Mouse (Mus musculus) forebrain, embryonic 13.5 days (tissue): Measurements from ENCODE around the gene Rgp1. TPM values are rescaled to one million over a fixed set of nuclear protein-coding genes. Genes with fewer than 3 reads are reported as not detected.

Experiments
- ATAC-seq: fragments of 200-750 bp; cut with Nextera tagmentation; 2 replicates; pipeline ENCODE4 v1.8.0; 2017
- H3K27ac ChIP-seq: fragments of 300-500 bp; sonication (generic); 2 replicates; pipeline ENCODE4 v1.5.1; 2015; ENCODE audit warnings: inconsistent platforms, mild to moderate bottlenecking, moderate library complexity
- H3K27me3 ChIP-seq: fragments of 300-500 bp; sonication (generic); 2 replicates; pipeline ENCODE4 v1.6.1; 2015; ENCODE audit warnings: mild to moderate bottlenecking, inconsistent platforms
- H3K36me3 ChIP-seq: fragments of 300-500 bp; sonication (generic); 2 replicates; pipeline ENCODE4 v1.6.1; 2015; ENCODE audit warnings: mild to moderate bottlenecking, inconsistent platforms; ENCODE audit not compliant: poor library complexity, severe bottlenecking
- H3K4me1 ChIP-seq: fragments of 300-500 bp; sonication (generic); 2 replicates; pipeline ENCODE4 v1.6.1; 2015; ENCODE audit warnings: inconsistent platforms
- H3K4me2 ChIP-seq: fragments of 300-500 bp; sonication (generic); 2 replicates; pipeline ENCODE4 v1.6.1; 2015; ENCODE audit warnings: inconsistent platforms, mild to moderate bottlenecking, moderate library complexity
- H3K4me3 ChIP-seq: fragments of 300-500 bp; sonication (generic); 2 replicates; pipeline ENCODE4 v1.5.1; 2015; ENCODE audit warnings: mild to moderate bottlenecking, inconsistent platforms
- H3K9ac ChIP-seq: fragments of 300-500 bp; sonication (generic); 2 replicates; pipeline ENCODE4 v1.6.1; 2015; ENCODE audit warnings: mild to moderate bottlenecking, inconsistent platforms
- H3K9me3 ChIP-seq: fragments of 300-500 bp; sonication (generic); replicated peaks from 2 replicates; pipeline ENCODE4 v1.6.1; 2016; ENCODE audit warnings: inconsistent platforms
- WGBS: fragments of 180-500 bp; shearing (Covaris S2); methylation state at CpG from one replicate; pipeline ENCODE4 v1.1.7; 2015; 5-methylcytosine and 5-hydroxymethylcytosine counted together
- polyA plus RNA-seq: library from polyadenylated mRNA; unstranded; fragments of >200 nt; fragmentation: Nextera tagmentation; extraction: Ambion mirVana; gene quantifications from 2 replicates; pipeline ENCODE4 v1.2.1, GENCODE M21; 2015

Rgp1 gene
- polyA plus RNA-seq, 1 experiment from 2014 or later: 27.5 TPM

DNA sequence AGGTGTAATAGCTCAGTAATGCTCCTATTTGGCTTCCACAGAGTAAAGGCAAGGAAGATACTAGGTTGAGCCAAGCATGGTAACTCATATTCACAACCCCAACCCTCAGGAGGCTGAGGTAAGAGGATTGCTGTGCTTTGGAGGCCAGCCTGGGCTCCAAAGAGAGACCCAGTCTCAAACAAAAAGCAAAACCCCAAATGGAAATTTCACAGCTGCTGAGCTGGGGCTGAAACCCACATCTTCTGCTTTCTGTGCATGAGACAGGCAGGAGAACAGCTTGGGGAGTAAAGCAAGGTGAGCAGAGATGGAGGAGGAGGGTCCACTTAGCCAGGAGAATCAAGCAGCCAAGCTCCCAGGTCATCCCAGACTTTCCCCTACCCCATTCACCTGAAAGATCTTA lies 24.6 kb upstream of the Rgp1 start:
- peaks cover 78% of the 10 kb centered on the region for H3K36me3 ChIP-seq
- H3K9ac ChIP-seq: no peak overlapping the region

DNA sequence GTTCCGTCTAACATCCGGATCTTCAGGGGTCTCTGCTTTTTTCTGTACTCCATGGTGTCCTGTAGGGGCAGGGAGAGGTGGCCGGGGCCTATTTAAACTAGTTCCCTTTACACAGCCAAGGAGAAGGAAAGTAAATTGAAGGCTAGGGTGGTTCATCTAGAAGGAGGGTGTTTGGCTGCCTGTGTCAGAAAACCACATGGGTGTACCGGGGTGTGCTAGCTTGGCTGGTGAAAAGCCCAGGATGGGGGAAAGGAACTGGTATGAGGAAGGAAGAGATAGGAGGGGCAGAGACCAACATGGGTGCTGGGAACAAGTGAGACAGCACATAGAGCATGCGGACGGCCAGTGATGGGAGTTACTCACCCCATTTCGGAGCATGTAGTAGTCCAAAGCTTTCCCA lies 22.6 kb upstream of the Rgp1 start:
- Histone ChIP-seq H3K4me2 (no peak overlapping the region), H3K36me3 (peaks cover 60% of the 10 kb centered on the region), H3K9me3 (no peaks in the 10 kb centered on the region), H3K4me1 (peaks cover 25% of the 10 kb centered on the region), H3K27ac (no peak overlapping the region), H3K4me3 (no peak overlapping the region), H3K27me3 (no peaks in the 10 kb centered on the region), H3K9ac (no peak overlapping the region)
- no peak for ATAC-seq
- 97% methylated on average over 7 of the region's 7 CpGs for WGBS

More for the DNA sequence above, 24.6 kb upstream of the Rgp1 start:
- no peak for ATAC-seq
- no peaks in the 10 kb centered on the region for H3K27me3 ChIP-seq
- H3K4me1 ChIP-seq: peaks cover 7% of the 10 kb centered on the region
- H3K4me3 ChIP-seq: no peak overlapping the region
- no peak overlapping the region for H3K4me2 ChIP-seq
- no peak overlapping the region for H3K27ac ChIP-seq
- no peaks in the 10 kb centered on the region for H3K9me3 ChIP-seq

DNA sequence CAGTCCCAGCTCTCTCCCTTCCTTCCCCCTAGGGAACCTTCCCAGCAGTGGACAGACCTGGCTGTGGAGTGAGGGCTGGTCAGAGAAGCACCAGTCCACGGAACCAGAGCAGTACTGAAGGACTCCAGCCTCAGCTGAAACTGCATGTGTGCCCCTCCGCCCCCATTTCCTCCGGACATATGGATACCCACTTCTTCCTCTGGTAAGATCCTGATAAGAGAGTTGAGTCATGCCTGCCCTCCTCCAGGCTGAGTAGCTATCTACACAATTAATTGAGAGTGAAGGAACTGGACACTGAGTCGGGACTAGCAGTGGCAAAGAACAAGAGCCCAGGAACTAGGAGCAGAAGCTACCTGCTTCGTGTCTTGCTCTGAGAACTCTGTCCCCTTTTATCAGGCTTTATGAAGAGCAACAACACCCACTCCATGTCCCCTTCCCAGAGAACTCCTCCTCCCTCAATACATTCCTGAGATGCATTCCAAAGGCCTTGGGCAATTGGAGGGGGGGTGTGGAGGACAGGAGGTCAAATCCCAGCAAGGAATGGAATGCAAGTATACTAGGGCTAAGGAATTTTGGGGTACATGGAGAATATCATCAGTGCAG lies 20.4 kb upstream of the Rgp1 start:
- 60% methylated on average over 5 of the region's 5 CpGs for WGBS
- Histone ChIP-seq H3K4me3 (no peak overlapping the region), H3K4me1 (peaks cover 34% of the 10 kb centered on the region), H3K9ac (no peak overlapping the region; the same call in 1 of the 2 replicates), H3K36me3 (peaks cover 38% of the 10 kb centered on the region), H3K27ac (0 out of 2 replicates have a peak overlapping the region, but pooled peaks have one; percentile 14), H3K9me3 (no peaks in the 10 kb centered on the region), H3K4me2 (no peak overlapping the region), H3K27me3 (no peaks in the 10 kb centered on the region)
- no peak for ATAC-seq

DNA sequence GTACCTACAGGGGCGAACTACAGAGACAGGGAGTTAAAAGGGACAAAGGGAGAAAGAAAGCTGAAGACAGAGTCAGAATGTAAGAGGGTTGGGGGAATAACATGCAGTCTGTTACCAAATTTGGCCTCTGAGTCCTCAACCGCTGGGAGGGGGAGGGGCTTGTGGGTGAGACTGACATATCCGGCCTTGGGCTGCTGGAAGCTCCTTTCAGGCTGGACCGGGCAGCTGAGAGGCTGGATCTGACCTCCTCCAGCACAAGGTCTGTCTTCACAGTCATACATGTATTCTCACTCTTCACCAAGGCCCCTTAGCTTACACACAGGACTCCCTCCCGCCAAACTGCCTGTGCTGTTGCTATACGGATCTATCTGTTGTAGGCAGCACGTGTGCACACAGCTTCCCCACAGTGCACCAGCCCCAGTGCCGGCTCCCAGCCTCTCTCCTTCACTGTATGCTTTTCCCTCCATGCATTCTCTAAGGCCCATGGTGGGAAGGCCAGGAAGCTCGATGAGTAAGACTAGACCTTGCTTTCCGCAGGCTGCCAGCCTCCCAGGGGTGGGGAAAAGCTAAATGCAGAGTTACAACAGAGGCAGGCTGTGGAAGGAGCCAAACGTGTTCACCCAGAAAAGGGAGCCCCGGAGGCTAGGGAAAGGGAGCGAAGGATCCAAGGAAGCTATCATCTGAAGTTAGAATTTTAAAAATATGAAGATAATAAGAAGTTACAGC lies 19.7 kb upstream of the Rgp1 start:
- peaks cover 41% of the 10 kb centered on the region for H3K4me1 ChIP-seq
- 39% methylated on average over 13 of the region's 13 CpGs for WGBS
- H3K4me3 ChIP-seq: 0 out of 2 replicates have a peak overlapping the region, but pooled peaks have one; percentile 2
- peak overlapping the region; percentile 23; the same call in 1 of the 2 replicates for H3K4me2 ChIP-seq
- peaks cover 31% of the 10 kb centered on the region for H3K36me3 ChIP-seq
- H3K27me3 ChIP-seq: no peaks in the 10 kb centered on the region
- peak overlapping the region; percentile 51 for H3K9ac ChIP-seq
- 0 out of 2 replicates have a peak overlapping the region, but pooled peaks have one; percentile 14 for H3K27ac ChIP-seq
- no peaks in the 10 kb centered on the region for H3K9me3 ChIP-seq
- no peak for ATAC-seq

DNA sequence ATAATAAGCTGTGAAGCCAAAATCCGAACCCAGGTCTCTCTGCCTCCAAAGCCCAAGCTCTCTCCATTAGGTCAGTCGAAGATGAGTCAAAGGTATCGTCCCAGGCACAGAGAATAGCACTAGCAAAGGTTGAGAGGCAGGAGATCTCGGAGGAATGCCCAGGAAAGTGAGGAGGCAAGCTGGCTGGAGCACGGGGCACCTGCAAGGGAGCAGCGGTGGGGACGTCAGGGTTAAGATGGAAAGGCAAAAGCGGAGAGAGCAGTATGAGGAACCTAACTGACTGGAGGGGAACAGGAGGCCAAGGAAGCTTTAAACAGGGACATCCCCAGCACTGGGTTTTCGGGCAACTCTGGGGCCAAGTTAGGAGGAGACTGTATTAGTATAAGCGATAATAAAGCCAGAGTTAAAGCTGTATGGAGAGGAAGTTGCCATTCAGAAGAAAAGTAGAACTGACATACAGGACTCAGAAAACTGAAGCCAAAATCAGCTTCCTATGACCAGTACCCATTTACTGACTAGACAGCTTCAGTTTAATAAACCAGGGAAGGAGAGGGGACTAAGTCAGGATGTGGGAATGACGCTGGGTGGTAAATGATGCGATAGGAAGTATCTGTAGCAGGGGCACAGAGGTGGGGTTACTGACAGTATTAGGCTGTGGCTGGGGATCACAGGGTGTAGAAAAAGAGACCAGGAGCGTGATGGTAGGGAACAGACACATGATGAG lies 18.8 kb upstream of the Rgp1 start:
- peak overlapping the region; percentile 95 for H3K9ac ChIP-seq
- peak overlapping the region; percentile 80 for H3K4me2 ChIP-seq
- ATAC-seq: no peak
- WGBS: 84% methylated on average over 13 of the region's 13 CpGs
- no peak overlapping the region for H3K27ac ChIP-seq
- H3K27me3 ChIP-seq: no peaks in the 10 kb centered on the region
- H3K9me3 ChIP-seq: no peaks in the 10 kb centered on the region
- H3K36me3 ChIP-seq: peaks cover 27% of the 10 kb centered on the region
- H3K4me1 ChIP-seq: peaks cover 46% of the 10 kb centered on the region
- peak overlapping the region; percentile 90; the same call in 1 of the 2 replicates for H3K4me3 ChIP-seq

DNA sequence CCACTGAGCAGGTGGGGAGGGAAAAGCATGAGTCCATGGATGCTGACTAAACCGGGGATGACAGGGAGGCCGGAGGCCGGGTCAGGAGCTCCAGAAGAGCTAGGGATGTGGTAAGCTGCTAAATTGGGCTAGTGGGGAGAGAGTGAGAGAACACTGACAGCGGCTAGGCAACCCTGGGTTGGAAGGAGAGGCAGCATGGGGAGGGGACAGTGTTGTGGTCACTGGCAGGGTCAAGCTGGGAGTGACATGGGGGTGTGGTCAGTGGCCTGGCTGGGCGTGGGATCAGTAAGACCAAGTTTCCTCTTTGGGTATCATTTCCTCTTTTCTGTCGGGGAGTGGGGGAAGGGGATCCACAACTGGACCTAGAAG lies 18.3 kb upstream of the Rgp1 start:
- H3K27me3 ChIP-seq: no peaks in the 10 kb centered on the region
- no peaks in the 10 kb centered on the region for H3K9me3 ChIP-seq
- WGBS: 70% methylated on average over 4 of the region's 6 CpGs
- no peak overlapping the region for H3K27ac ChIP-seq
- H3K9ac ChIP-seq: peak overlapping the region; percentile 95
- H3K4me1 ChIP-seq: peaks cover 46% of the 10 kb centered on the region
- peak overlapping the region; percentile 90; the same call in 1 of the 2 replicates for H3K4me3 ChIP-seq
- no peak for ATAC-seq
- peaks cover 27% of the 10 kb centered on the region for H3K36me3 ChIP-seq
- peak overlapping the region; percentile 80 for H3K4me2 ChIP-seq

DNA sequence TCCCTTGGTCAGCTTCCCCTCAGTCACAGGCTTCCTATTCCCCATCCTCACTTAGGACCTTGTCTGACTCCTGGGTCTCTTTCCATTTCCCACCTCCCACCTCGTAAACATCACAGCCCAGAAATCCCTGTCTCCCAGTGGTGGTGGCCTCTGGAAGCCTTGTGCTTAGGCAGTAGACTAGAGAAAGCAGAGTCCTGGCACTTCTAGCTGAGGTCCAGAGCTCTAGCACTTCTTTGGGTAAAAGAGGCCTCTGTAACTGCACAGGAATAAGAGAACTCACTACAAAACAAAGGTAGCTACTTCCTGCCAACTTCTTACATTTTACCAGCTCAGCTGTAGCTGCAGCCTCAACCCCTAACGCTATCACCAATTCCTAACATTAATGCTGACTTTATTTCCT lies 17.5 kb upstream of the Rgp1 start:
- Histone ChIP-seq H3K4me3 (peak overlapping the region; percentile 90), H3K27me3 (no peaks in the 10 kb centered on the region), H3K9ac (peak overlapping the region; percentile 95), H3K4me1 (peaks cover 46% of the 10 kb centered on the region), H3K27ac (no peak overlapping the region), H3K36me3 (peaks cover 27% of the 10 kb centered on the region), H3K4me2 (peak overlapping the region; percentile 80), H3K9me3 (no peaks in the 10 kb centered on the region)
- ATAC-seq: no peak
- 44% methylated on average over 2 of the region's 2 CpGs for WGBS

DNA sequence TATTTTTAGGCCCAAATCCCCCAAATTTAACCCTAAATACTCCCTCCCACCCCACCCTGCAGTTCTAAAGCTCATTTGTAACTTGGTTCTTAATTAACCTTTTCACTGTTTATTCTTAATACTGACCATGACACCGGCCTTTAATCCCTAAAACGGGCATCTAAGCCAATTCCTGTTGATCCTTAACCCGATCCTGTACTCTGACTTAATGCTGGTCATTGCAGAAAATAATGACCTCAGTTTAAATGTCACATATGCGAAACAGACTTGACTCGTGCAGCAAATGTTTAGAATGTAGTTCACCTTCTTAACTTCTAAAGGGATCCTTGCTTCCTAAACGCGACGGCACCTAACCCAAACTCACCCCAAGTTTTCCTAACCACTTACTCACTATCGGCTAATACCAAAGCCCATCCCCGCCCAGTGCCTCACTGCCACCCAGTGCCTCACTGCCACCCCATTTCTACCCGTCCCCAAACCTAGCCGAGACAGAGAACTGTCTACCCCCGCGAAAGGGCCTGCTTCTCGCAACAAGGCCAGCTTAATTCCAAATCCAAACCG lies 17.0 kb upstream of the Rgp1 start:
- no peaks in the 10 kb centered on the region for H3K27me3 ChIP-seq
- peaks cover 46% of the 10 kb centered on the region for H3K4me1 ChIP-seq
- peak overlapping the region; percentile 90 for H3K4me3 ChIP-seq
- H3K9me3 ChIP-seq: no peaks in the 10 kb centered on the region
- peaks cover 27% of the 10 kb centered on the region for H3K36me3 ChIP-seq
- H3K4me2 ChIP-seq: peak overlapping the region; percentile 80
- peak; percentile 41 for ATAC-seq
- H3K9ac ChIP-seq: peak overlapping the region; percentile 95
- 2% methylated on average over 16 of the region's 16 CpGs for WGBS
- peak overlapping the region; percentile 97 for H3K27ac ChIP-seq

DNA sequence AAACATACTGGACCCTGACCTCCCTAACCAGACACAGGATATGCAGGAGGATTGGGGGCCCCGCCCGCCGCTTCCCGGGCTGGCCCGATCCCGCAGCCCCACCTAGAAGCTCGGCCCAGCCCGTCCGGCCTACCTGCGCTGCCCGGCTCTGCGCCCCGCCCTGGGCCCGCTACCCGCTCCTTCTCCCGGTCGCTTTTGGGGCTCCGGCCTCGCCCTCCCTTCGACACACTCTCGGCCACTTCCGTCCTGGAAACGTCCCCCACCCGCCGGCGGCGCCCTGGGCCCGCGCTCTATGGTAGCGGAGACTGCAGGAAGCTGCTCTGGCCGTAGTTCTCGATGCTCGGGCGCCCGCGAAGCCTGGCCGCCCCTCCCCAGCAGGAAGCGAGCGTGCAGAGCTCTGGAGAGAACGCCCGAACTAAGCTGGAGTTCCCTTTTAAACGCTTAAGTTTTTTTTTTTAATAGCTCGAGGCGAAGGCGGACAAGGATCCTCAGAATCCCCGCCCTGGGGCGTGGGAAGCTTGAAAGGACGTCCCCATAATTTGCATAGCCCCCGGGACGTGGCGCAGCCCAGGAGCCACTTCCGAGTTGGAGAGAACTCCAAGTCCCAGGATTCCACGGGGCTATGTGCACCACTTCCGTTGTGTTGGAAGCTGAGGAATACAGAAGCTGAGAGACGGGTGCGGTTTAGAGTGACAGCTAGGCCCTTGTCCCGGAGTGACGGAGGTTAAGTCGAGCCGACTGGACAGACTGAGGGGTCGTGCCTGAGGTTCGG lies 16.3 kb upstream of the Rgp1 start, which contains the start of the genes Creb3 and Tln1:
Gene Creb3, plus strand, starts transcription at position 336 of the 772 bp plus-strand sequence.
Gene Tln1, minus strand, starts transcription at position 695 of the 772 bp plus-strand sequence.
- Histone ChIP-seq H3K36me3 (peaks cover 34% of the 10 kb centered on the region), H3K9me3 (no peaks in the 10 kb centered on the region), H3K9ac (peak within 1 kb of the TSS; percentile 95), H3K4me3 (peak within 1 kb of the TSS; percentile 90), H3K27ac (peak within 1 kb of the TSS; percentile 97), H3K4me2 (peak within 1 kb of the TSS; percentile 80), H3K4me1 (peaks cover 46% of the 10 kb centered on the region), H3K27me3 (no peaks in the 10 kb centered on the region)
- WGBS: under 1% methylated on average over 60 of the region's 62 CpGs
- ATAC-seq: peak; percentile 96

DNA sequence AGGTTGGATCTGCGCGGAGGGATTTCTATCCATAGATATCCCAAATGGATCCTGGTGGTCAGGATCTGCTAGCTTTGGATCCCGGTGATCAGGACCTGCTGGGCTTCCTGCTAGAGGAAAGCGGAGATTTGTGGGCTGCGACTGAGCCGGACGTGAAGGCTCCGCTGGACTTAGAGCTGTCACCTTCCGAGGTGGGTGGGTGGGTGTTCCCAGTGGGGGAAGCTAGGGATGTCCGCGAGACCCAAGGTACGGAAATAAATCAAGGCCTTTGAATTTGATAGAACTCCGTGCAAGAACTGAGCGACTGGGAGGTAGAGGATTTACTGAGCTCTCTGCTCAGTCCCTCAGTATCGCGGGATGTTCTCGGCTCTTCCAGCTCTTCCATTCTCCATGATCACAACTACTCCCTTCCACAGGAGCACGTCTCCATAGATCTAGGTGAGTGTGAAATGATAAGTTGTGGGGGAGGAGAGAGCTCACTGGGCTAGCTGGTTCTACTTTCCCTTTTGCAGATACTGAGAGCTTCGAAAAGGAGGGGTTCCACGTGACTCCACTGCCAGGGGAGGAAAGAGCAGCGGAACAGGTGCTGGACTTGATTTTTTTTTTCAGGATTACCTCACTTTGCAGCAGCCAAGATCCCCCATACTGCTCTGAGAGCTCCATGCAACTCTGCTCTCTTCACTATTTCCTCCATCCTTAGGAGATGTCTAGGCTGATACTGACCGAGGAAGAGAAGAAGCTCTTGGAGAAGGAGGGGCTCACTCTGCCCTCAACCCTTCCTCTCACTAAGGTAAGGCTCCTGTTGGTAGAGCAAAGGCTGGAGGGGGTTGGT lies 15.5 kb upstream of the Rgp1 start:
- H3K4me2 ChIP-seq: peak overlapping the region; percentile 80
- peaks cover 46% of the 10 kb centered on the region for H3K4me1 ChIP-seq
- H3K4me3 ChIP-seq: peak overlapping the region; percentile 90
- H3K27me3 ChIP-seq: no peaks in the 10 kb centered on the region
- H3K27ac ChIP-seq: peak overlapping the region; percentile 97
- H3K9me3 ChIP-seq: no peaks in the 10 kb centered on the region
- peaks cover 42% of the 10 kb centered on the region for H3K36me3 ChIP-seq
- peak overlapping the region; percentile 95 for H3K9ac ChIP-seq
- WGBS: 7% methylated on average over 22 of the region's 22 CpGs
- no peak; the same call in none of the 2 replicates for ATAC-seq

DNA sequence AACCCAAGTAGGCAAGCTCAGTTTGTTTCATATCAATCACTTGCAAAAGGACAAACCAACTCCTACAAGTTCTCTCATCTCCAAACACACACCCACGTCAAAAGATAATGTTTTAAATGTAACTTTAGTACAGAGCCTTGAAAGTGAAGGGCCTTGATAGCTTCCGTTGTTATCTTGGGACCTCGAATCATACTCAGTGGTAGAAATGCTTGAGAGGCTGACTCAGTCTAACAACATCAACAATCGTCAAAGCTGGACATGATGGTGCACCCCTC lies 15.0 kb upstream of the Rgp1 start:
- peaks cover 47% of the 10 kb centered on the region for H3K36me3 ChIP-seq
- H3K27ac ChIP-seq: no peak overlapping the region
- peaks cover 43% of the 10 kb centered on the region for H3K4me1 ChIP-seq
- no peaks in the 10 kb centered on the region for H3K9me3 ChIP-seq
- peak overlapping the region; percentile 90 for H3K4me3 ChIP-seq
- H3K27me3 ChIP-seq: no peaks in the 10 kb centered on the region
- WGBS: 85% methylated on average over 4 of the region's 4 CpGs
- H3K4me2 ChIP-seq: peak overlapping the region; percentile 80
- ATAC-seq: no peak
- H3K9ac ChIP-seq: peak overlapping the region; percentile 95; the same call in 1 of the 2 replicates
